Mouse (Mus musculus) spleen, adult 2 months (tissue): ENCODE measurements around the gene Gm4756. TPM values are rescaled to one million over a fixed set of nuclear protein-coding genes. Genes with fewer than 3 reads are reported as not detected.
"Not testable (repeated sequence)": the region's sequence is repeated elsewhere in the genome, so short reads cannot be mapped to it uniquely, and the experiment has no call there.

Experiments
- DNase-seq, 2 experiments: peaks; one replicate each; pipeline versions ENCODE4 v3.0.0 to v3.0.0-alpha.2; 2012 to 2021; ENCODE audit warnings: low spot score in 2 of 2, low read depth in 1 of 2
- H3K27ac ChIP-seq: fragments of 200-500 bp; 2 replicates; pipeline ENCODE4 v1.5.1; 2012; ENCODE audit warnings: low read length, inconsistent platforms; ENCODE audit not compliant: insufficient read depth
- H3K27me3 ChIP-seq: fragments of 200-500 bp; 2 replicates; pipeline ENCODE4 v1.6.1; 2012; ENCODE audit warnings: mild to moderate bottlenecking, moderate library complexity, low read length, inconsistent platforms; ENCODE audit not compliant: control insufficient read depth, insufficient read depth
- H3K36me3 ChIP-seq: fragments of 200-500 bp; 2 replicates; pipeline ENCODE4 v1.6.1; 2012; ENCODE audit warnings: mild to moderate bottlenecking, low read length, inconsistent platforms; ENCODE audit not compliant: control insufficient read depth, insufficient read depth
- H3K4me1 ChIP-seq: fragments of 200-500 bp; 2 replicates; pipeline ENCODE4 v1.6.1; 2011; ENCODE audit warnings: inconsistent platforms; ENCODE audit not compliant: control insufficient read depth, insufficient read depth, insufficient read length
- H3K4me3 ChIP-seq: fragments of 200-500 bp; 2 replicates; pipeline ENCODE4 v1.5.1; 2011; ENCODE audit warnings: mild to moderate bottlenecking, inconsistent platforms; ENCODE audit not compliant: insufficient read depth, insufficient read length; ENCODE audit errors: extremely low read depth
- CTCF ChIP-seq: fragments of 200-500 bp; IDR thresholded peaks from 2 replicates; pipeline ENCODE4 v1.5.1; 2011; ENCODE audit warnings: mild to moderate bottlenecking, inconsistent platforms; ENCODE audit not compliant: insufficient read depth, insufficient read length, insufficient replicate concordance; ENCODE audit errors: extremely low read depth
- POLR2A ChIP-seq: fragments of 200-500 bp; IDR thresholded peaks from 2 replicates; pipeline ENCODE4 v1.6.1; 2011; ENCODE audit warnings: low read depth, low read length, inconsistent platforms
- WGBS: fragments of 180-500 bp; shearing (Covaris S2); methylation state at CpG from one replicate; pipeline ENCODE4 v1.1.7; 2018; 5-methylcytosine and 5-hydroxymethylcytosine counted together
- polyA plus RNA-seq: library from polyadenylated mRNA; depleted of rRNA; stranded (reverse); fragments of >200 nt; gene quantifications from 2 replicates; pipeline ENCODE4 v1.2.3, GENCODE M21; 2012; rRNA removed

Gm4756 gene
- not detected in 2 replicates for polyA plus RNA-seq

DNA sequence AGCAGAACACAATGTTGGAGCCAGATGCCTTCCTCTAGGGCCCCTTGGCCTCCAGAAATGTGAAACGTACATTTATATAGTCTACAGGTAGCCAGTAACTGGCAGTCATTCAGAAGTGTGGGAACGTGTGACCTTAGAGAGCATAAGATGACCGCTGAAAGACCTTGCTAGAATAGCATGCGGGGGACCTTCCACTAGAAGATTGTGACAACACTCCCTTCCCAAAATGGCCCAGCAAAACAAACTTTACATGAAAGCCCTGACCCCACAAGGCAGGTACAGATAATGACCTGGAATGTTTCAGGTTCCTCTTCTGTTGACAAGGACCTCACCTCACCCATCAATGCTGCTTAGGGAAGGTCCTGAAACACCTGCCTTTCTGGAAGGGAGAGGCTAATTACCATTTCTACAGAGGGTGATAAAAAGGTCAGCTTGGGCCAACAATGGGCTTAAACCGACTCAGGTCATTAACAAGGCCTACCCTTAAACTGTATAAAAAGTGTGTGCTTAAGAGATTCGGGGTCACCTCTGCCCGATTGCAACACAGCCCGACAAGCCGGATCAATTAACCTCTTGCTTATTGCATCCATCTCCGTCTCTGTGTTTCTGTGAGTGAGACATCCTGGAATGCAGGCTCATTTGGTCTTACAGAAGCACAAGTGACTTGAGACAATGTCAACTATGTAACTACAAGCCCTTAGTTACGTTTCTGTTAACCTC, at the start of gene Gm4756:
Gm4756 (minus strand) TSS at position 51 of the 720 bp plus-strand sequence.
- Histone ChIP-seq H3K4me3 (no peak within 1 kb of the TSS), H3K36me3 (peaks cover 9% of the 10 kb centered on the region), H3K27ac (no peak within 1 kb of the TSS), H3K4me1 (no peaks in the 10 kb centered on the region), H3K27me3 (no peaks in the 10 kb centered on the region)
- 92% methylated on average over 11 of the region's 11 CpGs for WGBS
- TF ChIP-seq CTCF = no peak
- no peak for TF ChIP-seq POLR2A
- no peak for DNase-seq

DNA sequence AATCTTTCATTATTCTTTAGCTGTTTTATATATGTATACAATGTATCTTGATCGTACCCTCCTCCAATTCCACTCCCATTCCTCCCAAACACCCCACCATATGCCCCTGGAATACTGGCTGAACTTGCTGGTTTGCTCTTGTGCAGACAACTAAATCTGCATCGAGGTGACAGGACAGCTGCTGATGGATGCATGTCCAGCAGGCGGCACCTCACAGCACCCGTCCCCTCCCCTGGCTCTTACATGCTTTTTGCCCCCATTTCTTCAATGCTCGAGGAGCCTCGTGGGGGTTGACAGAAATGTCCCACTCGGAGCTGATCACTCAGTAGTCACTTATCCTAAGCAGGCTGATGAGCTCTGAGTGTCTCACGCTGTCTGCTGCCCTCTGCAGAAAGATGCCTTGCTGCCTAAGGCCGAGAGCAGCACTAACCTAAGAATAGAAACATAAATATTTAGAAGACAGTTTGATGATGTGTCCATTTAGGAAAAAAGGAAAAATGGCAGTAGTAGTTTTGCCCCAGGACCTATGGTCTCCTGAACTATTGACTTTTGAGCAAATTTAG, 45.5 kb upstream of the Gm4756 start:
- Histone ChIP-seq H3K27me3 (no peaks in the 10 kb centered on the region), H3K36me3 (no peaks in the 10 kb centered on the region), H3K4me1 (no peaks in the 10 kb centered on the region), H3K27ac (no peak overlapping the region), H3K4me3 (no peak overlapping the region)
- TF ChIP-seq POLR2A = no peak
- WGBS = 47% methylated on average over 9 of the region's 9 CpGs
- no peak for DNase-seq

DNA sequence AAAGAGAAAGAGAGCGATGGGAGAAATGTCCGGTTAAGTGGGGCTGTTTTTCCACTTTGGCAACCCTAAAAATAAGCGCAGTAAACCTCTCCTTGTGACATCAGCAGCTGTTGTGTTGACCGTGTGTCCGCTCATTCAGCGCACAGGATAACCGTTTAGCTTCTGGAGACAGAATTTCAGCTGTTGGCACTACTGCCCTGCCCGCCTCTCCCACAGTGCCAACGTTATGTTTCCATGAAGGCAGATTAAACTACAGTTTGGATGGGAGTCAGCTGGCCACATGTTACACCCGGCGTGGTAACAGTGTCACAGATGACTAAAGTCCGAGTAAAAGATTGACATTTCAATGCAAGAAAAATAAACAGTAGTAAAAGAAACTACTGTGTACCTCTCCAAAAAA, 45.0 kb upstream of the Gm4756 start:
- WGBS = 79% methylated on average over 12 of the region's 12 CpGs
- Histone ChIP-seq H3K36me3 (no peaks in the 10 kb centered on the region), H3K27me3 (no peaks in the 10 kb centered on the region), H3K27ac (no peak overlapping the region), H3K4me3 (no peak overlapping the region), H3K4me1 (no peaks in the 10 kb centered on the region)
- TF ChIP-seq POLR2A (no peak), CTCF (no peak)
- DNase-seq = no peak

DNA sequence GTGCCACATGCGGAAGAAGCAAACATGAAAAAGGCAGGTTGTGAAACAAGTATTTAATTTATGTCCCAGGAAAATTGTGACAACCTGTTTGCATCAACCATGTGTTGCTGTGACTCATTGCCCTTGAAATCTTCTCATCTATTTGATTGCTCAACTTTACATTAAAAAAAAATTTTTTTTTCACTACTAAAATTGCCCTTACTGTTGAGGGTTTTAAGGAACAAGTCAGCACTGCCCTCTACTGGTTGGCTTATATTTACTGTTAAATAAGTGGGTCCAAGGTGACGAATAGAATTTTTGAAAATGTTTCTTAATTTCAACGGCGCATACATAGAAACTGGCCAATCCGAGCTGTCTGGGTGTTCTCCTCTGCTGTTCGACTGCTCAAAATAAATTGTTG, 44.4 kb upstream of the Gm4756 start:
- no peaks in the 10 kb centered on the region for H3K27me3 ChIP-seq
- H3K36me3 ChIP-seq = no peaks in the 10 kb centered on the region
- no peak overlapping the region for H3K4me3 ChIP-seq
- no peaks in the 10 kb centered on the region for H3K4me1 ChIP-seq
- peak in 1 of 2 experiments; percentile 12 for DNase-seq
- no peak for TF ChIP-seq CTCF
- TF ChIP-seq POLR2A = no peak
- no peak overlapping the region for H3K27ac ChIP-seq
- WGBS = 29% methylated on average over 6 of the region's 6 CpGs

DNA sequence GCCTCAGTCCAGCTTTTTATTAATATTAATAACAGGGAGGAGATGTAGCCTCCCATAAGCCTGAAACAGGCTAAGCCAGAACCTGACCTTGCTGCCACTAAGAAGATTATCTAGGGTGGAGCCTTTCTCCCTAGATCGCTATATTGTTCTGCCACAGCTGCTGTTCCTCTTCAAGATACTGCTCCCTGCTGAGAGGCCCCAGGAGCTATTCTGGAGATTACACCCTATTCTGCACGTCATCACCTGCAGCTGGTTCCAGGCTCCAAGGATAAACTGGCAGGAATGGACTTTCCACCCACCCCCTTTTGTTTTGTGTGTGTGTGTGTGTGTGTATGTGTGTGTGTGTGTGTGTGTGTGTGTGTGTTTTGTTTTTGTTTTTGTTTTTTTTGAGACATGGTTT, 38.8 kb upstream of the Gm4756 start:
- H3K4me3 ChIP-seq, H3K27ac ChIP-seq, H3K4me1 ChIP-seq, H3K36me3 ChIP-seq, DNase-seq, H3K27me3 ChIP-seq: not testable (repeated sequence)
- 85% methylated on average over 2 of the region's 2 CpGs for WGBS

DNA sequence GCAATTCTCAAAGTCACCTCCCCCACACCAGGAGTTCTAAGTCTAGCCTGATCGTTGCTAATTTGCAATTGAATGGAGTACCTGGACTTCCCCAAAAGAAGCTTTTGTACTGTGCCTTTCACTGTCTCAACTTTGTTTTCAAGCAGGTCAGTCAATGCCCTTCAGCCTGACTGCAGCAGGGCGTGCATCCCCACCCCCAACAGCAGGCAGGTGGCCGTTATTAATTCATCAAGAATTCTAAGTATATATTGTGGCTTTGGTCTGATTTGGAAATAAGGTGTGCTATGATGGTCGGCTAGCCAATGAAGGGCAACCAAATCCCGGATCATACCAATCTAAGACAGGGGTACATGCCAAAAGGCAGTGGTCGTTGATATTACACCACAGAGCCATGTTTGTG, 38.3 kb upstream of the Gm4756 start:
- not testable (repeated sequence) for H3K4me1 ChIP-seq, DNase-seq
- WGBS = 75% methylated on average over 6 of the region's 6 CpGs

DNA sequence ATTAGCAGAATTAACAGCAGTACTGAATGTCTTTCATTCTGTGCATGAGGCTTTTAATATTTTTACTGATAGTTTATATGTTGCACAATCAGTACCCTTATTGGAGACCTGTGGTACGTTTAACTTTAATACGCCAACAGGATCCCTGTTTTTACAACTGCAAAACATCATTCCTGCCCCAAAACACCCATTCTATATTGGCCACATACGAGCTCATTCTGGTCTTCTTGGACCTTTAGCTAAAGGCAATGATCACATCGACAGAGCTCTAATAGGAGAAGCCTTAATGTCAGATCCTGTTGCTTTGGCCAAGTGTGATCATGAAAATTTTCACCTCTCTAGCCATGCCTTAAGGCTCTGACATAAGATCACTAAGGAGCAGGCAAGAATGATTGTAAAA, 37.1 kb upstream of the Gm4756 start:
- whole genome bisulfite sequencing = 79% methylated on average over 4 of the region's 4 CpGs
- H3K4me1 ChIP-seq, H3K4me3 ChIP-seq, DNase-seq, H3K36me3 ChIP-seq, H3K27me3 ChIP-seq, H3K27ac ChIP-seq: not testable (repeated sequence)

More for the DNA sequence above, 38.3 kb upstream of the Gm4756 start:
- H3K27ac ChIP-seq, H3K27me3 ChIP-seq, H3K36me3 ChIP-seq, H3K4me3 ChIP-seq: not testable (repeated sequence)
